Mouse (Mus musculus) kidney, embryonic 15.5 days (tissue): ENCODE data around the gene Coro1c. TPM values are rescaled to one million over a fixed set of nuclear protein-coding genes. Genes with fewer than 3 reads are reported as not detected.

ENCODE experiments used
- ATAC-seq: fragments of 200-750 bp; cut with Nextera tagmentation; replicated peaks from 2 replicates; pipeline ENCODE4 v1.8.0; 2017; ENCODE audit warnings: moderate TSS enrichment; ENCODE audit not compliant: low FRiP score
- H3K27ac ChIP-seq: fragments of 300-500 bp; sonication (generic); 2 replicates; pipeline ENCODE4 v1.5.1; 2015; ENCODE audit warnings: mild to moderate bottlenecking, inconsistent platforms
- H3K27me3 ChIP-seq: fragments of 300-500 bp; sonication (generic); 2 replicates; pipeline ENCODE4 v1.6.1; 2015; ENCODE audit warnings: inconsistent platforms
- H3K36me3 ChIP-seq: fragments of 300-500 bp; sonication (generic); 2 replicates; pipeline ENCODE4 v1.6.1; 2015; ENCODE audit warnings: inconsistent platforms
- H3K4me1 ChIP-seq: fragments of 300-500 bp; sonication (generic); 2 replicates; pipeline ENCODE4 v1.6.1; 2015; ENCODE audit warnings: inconsistent platforms
- H3K4me2 ChIP-seq: fragments of 300-500 bp; sonication (generic); 2 replicates; pipeline ENCODE4 v1.6.1; 2015; ENCODE audit warnings: moderate library complexity, mild to moderate bottlenecking, inconsistent platforms
- H3K4me3 ChIP-seq: fragments of 300-500 bp; sonication (generic); replicated peaks from 2 replicates; pipeline ENCODE4 v1.5.1; 2015; ENCODE audit warnings: mild to moderate bottlenecking, inconsistent platforms
- H3K9ac ChIP-seq: fragments of 300-500 bp; sonication (generic); 2 replicates; pipeline ENCODE4 v1.6.1; 2015; ENCODE audit warnings: mild to moderate bottlenecking, inconsistent platforms
- H3K9me3 ChIP-seq: fragments of 300-500 bp; sonication (generic); replicated peaks from 2 replicates; pipeline ENCODE4 v1.6.1; 2016; ENCODE audit warnings: inconsistent platforms
- WGBS: fragments of 180-500 bp; shearing (Covaris S2); methylation state at CpG from one replicate; pipeline ENCODE4 v1.1.7; 2015; ENCODE audit warnings: mixed read lengths; 5-methylcytosine and 5-hydroxymethylcytosine counted together
- polyA plus RNA-seq: library from polyadenylated mRNA; unstranded; fragments of >200 nt; fragmentation: Nextera tagmentation; extraction: Ambion mirVana; gene quantifications from 2 replicates; pipeline ENCODE4 v1.2.1, GENCODE M21; 2015

Coro1c gene
- polyA plus RNA-seq, 1 experiment from 2014 or later: 119 TPM

GRCm38 (mm10) chr5:113830292-113830643 is 78.3 kb downstream of the Coro1c start:
- no peak overlapping the region for H3K4me3 ChIP-seq
- no peak for ATAC-seq
- no peak overlapping the region for H3K27ac ChIP-seq
- 58% methylated on average over 10 of the region's 10 CpGs for WGBS
- H3K4me1 ChIP-seq: peaks cover 16% of the 10 kb centered on the region; the same call in 1 of the 2 replicates
- H3K4me2 ChIP-seq: no peak overlapping the region
- no peak overlapping the region for H3K9ac ChIP-seq
- no peaks in the 10 kb centered on the region for H3K36me3 ChIP-seq
- no peaks in the 10 kb centered on the region for H3K27me3 ChIP-seq
- H3K9me3 ChIP-seq: no peaks in the 10 kb centered on the region

- H3K27me3 ChIP-seq: no peaks in the 10 kb centered on the region
- no peak overlapping the region for H3K4me3 ChIP-seq
- WGBS: 68% methylated on average over 7 of the region's 7 CpGs
- no peak overlapping the region for H3K27ac ChIP-seq
- peaks cover 16% of the 10 kb centered on the region; the same call in 1 of the 2 replicates for H3K4me1 ChIP-seq
- no peaks in the 10 kb centered on the region for H3K36me3 ChIP-seq
- no peaks in the 10 kb centered on the region for H3K9me3 ChIP-seq
- no peak overlapping the region for H3K9ac ChIP-seq
- no peak for ATAC-seq
- no peak overlapping the region for H3K4me2 ChIP-seq
Observed at GRCm38 (mm10) chr5:113829566-113830291, 78.8 kb downstream of the Coro1c start.

- H3K9me3 ChIP-seq: no peaks in the 10 kb centered on the region
- H3K27me3 ChIP-seq: no peaks in the 10 kb centered on the region
- no peak overlapping the region for H3K9ac ChIP-seq
- no peak overlapping the region for H3K4me2 ChIP-seq
- 0 out of 2 replicates have a peak overlapping the region, but pooled peaks have one; percentile 32 for H3K27ac ChIP-seq
- H3K4me3 ChIP-seq: no peak overlapping the region
- H3K36me3 ChIP-seq: no peaks in the 10 kb centered on the region
- 52% methylated on average over 7 of the region's 7 CpGs for WGBS
- ATAC-seq: peak; percentile 54; the same call in 1 of the 2 replicates
- H3K4me1 ChIP-seq: peaks cover 14% of the 10 kb centered on the region; the same call in 1 of the 2 replicates
Observed at GRCm38 (mm10) chr5:113828481-113828880, 80.1 kb downstream of the Coro1c start.

GRCm38 (mm10) chr5:113827991-113828411 is 80.6 kb downstream of the Coro1c start:
- peaks cover 14% of the 10 kb centered on the region; the same call in 1 of the 2 replicates for H3K4me1 ChIP-seq
- no peak overlapping the region for H3K4me2 ChIP-seq
- no peaks in the 10 kb centered on the region for H3K9me3 ChIP-seq
- H3K9ac ChIP-seq: no peak overlapping the region
- no peak overlapping the region for H3K4me3 ChIP-seq
- WGBS: 52% methylated on average over 4 of the region's 4 CpGs
- no peak for ATAC-seq
- no peaks in the 10 kb centered on the region for H3K36me3 ChIP-seq
- 0 out of 2 replicates have a peak overlapping the region, but pooled peaks have one; percentile 32 for H3K27ac ChIP-seq
- no peaks in the 10 kb centered on the region for H3K27me3 ChIP-seq

- H3K4me1 ChIP-seq: peaks cover 6% of the 10 kb centered on the region; the same call in 1 of the 2 replicates
- no peak overlapping the region for H3K9ac ChIP-seq
- H3K4me2 ChIP-seq: no peak overlapping the region
- no peak for ATAC-seq
- no peak overlapping the region for H3K4me3 ChIP-seq
- 87% methylated on average over 4 of the region's 4 CpGs for WGBS
- H3K27me3 ChIP-seq: no peaks in the 10 kb centered on the region
- no peaks in the 10 kb centered on the region for H3K36me3 ChIP-seq
- H3K27ac ChIP-seq: no peak overlapping the region
- no peaks in the 10 kb centered on the region for H3K9me3 ChIP-seq
Observed at GRCm38 (mm10) chr5:113826619-113827018, 81.9 kb downstream of the Coro1c start.

- Histone ChIP-seq H3K27me3 (no peaks in the 10 kb centered on the region), H3K4me1 (peaks cover 6% of the 10 kb centered on the region; the same call in 1 of the 2 replicates), H3K36me3 (no peaks in the 10 kb centered on the region), H3K9ac (no peak overlapping the region), H3K4me2 (no peak overlapping the region), H3K27ac (no peak overlapping the region), H3K4me3 (no peak overlapping the region), H3K9me3 (no peaks in the 10 kb centered on the region)
- no peak for ATAC-seq
- WGBS: 82% methylated on average over 7 of the region's 7 CpGs
Observed at GRCm38 (mm10) chr5:113825558-113825957, 83.0 kb downstream of the Coro1c start.

GRCm38 (mm10) chr5:113824228-113824627 is 84.3 kb downstream of the Coro1c start:
- H3K4me3 ChIP-seq: no peak overlapping the region
- H3K4me2 ChIP-seq: no peak overlapping the region
- H3K36me3 ChIP-seq: no peaks in the 10 kb centered on the region
- no peak overlapping the region for H3K9ac ChIP-seq
- WGBS: 84% methylated on average over 4 of the region's 4 CpGs
- no peaks in the 10 kb centered on the region for H3K9me3 ChIP-seq
- H3K27me3 ChIP-seq: no peaks in the 10 kb centered on the region; the same call in 1 of the 2 replicates
- no peak overlapping the region for H3K27ac ChIP-seq
- H3K4me1 ChIP-seq: peaks cover 6% of the 10 kb centered on the region; the same call in 1 of the 2 replicates
- no peak for ATAC-seq

GRCm38 (mm10) chr5:113818572-113818971 is 90.0 kb downstream of the Coro1c start:
- Histone ChIP-seq H3K9ac (no peak overlapping the region), H3K4me2 (no peak overlapping the region), H3K9me3 (no peaks in the 10 kb centered on the region), H3K4me1 (peaks cover 22% of the 10 kb centered on the region), H3K4me3 (no peak overlapping the region), H3K36me3 (no peaks in the 10 kb centered on the region), H3K27me3 (peaks cover 15% of the 10 kb centered on the region), H3K27ac (no peak overlapping the region)
- 64% methylated on average over 14 of the region's 14 CpGs for WGBS
- ATAC-seq: no peak

- Histone ChIP-seq H3K9ac (no peak overlapping the region), H3K4me2 (peak overlapping the region; percentile 36), H3K27ac (no peak overlapping the region), H3K4me3 (no peak overlapping the region), H3K36me3 (no peaks in the 10 kb centered on the region), H3K27me3 (peaks cover 15% of the 10 kb centered on the region), H3K9me3 (peaks cover 3% of the 10 kb centered on the region; the same call in 1 of the 2 replicates), H3K4me1 (peaks cover 22% of the 10 kb centered on the region)
- no peak for ATAC-seq
- whole genome bisulfite sequencing: 10% methylated on average over 15 of the region's 15 CpGs
Observed at GRCm38 (mm10) chr5:113815638-113816152, 92.9 kb downstream of the Coro1c start.

GRCm38 (mm10) chr5:113815041-113815389 is 93.5 kb downstream of the Coro1c start:
- H3K4me2 ChIP-seq: no peak overlapping the region
- H3K27ac ChIP-seq: no peak overlapping the region
- no peak overlapping the region for H3K4me3 ChIP-seq
- peaks cover 3% of the 10 kb centered on the region; the same call in 1 of the 2 replicates for H3K9me3 ChIP-seq
- WGBS: 57% methylated on average over 11 of the region's 11 CpGs
- peaks cover 22% of the 10 kb centered on the region for H3K4me1 ChIP-seq
- H3K36me3 ChIP-seq: no peaks in the 10 kb centered on the region
- no peak for ATAC-seq
- no peak overlapping the region for H3K9ac ChIP-seq
- H3K27me3 ChIP-seq: peaks cover 15% of the 10 kb centered on the region

- no peak overlapping the region for H3K9ac ChIP-seq
- H3K36me3 ChIP-seq: no peaks in the 10 kb centered on the region
- H3K9me3 ChIP-seq: peaks cover 3% of the 10 kb centered on the region; the same call in 1 of the 2 replicates
- H3K27me3 ChIP-seq: peaks cover 15% of the 10 kb centered on the region; the same call in 1 of the 2 replicates
- H3K4me1 ChIP-seq: peaks cover 22% of the 10 kb centered on the region
- no peak overlapping the region for H3K4me3 ChIP-seq
- H3K4me2 ChIP-seq: no peak overlapping the region
- WGBS: 31% methylated on average over 27 of the region's 27 CpGs
- no peak for ATAC-seq
- H3K27ac ChIP-seq: no peak overlapping the region
Observed at GRCm38 (mm10) chr5:113814111-113815040, 94.2 kb downstream of the Coro1c start.
